ENCODE assay signal across 1 mouse cellular context in genomic region chr6:28135411-28136233, GRCm38 (mm10).
TF ChIP-seq lines count a peak whose summit lies in the region.

No protein-coding gene starts in this region.

TF ChIP-seq in CH12.LX, 34 proteins besides CTCF, POLR2A, EP300 and RAD21 (continued from another document):
- TF ChIP-seq MEF2A (IDR thresholded peaks at IDR 0.05; ENCODE audit: borderline replicate concordance, low read depth, low read length) (peak; percentile 47; the same call in 1 of the 2 replicates), NELFE (IDR thresholded peaks at IDR 0.05; ENCODE audit: low read depth, low read length) (peak; percentile 66), MAZ (IDR thresholded peaks at IDR 0.05; ENCODE audit: low read depth, low read length) (peak; percentile 34; the same call in 1 of the 2 replicates), MAFK (IDR thresholded peaks at IDR 0.05; ENCODE audit: insufficient replicate concordance, low read length) (no peak), GABPA (IDR thresholded peaks at IDR 0.05; ENCODE audit: insufficient replicate concordance, low read depth, low read length) (no peak), TCF12 (IDR thresholded peaks at IDR 0.05; ENCODE audit: low read depth, low read length) (peak; percentile 59; the same call in 1 of the 2 replicates), ZMIZ1 (IDR thresholded peaks at IDR 0.05; ENCODE audit: low read depth, low read length) (no peak), E2F4 (IDR thresholded peaks at IDR 0.05; ENCODE audit: insufficient replicate concordance, low read depth, low read length) (no peak), RCOR1 (conservative IDR thresholded peaks at IDR 0.05; ENCODE audit: low read depth, low read length) (peak; percentile 33; the same call in 1 of the 2 replicates), ZC3H11A (IDR thresholded peaks at IDR 0.05; ENCODE audit: low read depth, low read length) (peak; percentile 37), ZNF384 (IDR thresholded peaks at IDR 0.05; ENCODE audit: low read depth, low read length) (no peak), USF1 (IDR thresholded peaks at IDR 0.05; ENCODE audit: low read depth, low read length) (no peak), HCFC1 (IDR thresholded peaks at IDR 0.05; ENCODE audit: low read depth, low read length) (no peak; the same call in 1 of the 2 replicates), TBP (conservative IDR thresholded peaks at IDR 0.05; ENCODE audit: low read depth, low read length) (0 out of 2 replicates have a peak, but pooled peaks have one; percentile 32), UBTF (IDR thresholded peaks at IDR 0.05; ENCODE audit: low read depth, low read length) (0 out of 2 replicates have a peak, but pooled peaks have one; percentile 71), PAX5 (IDR thresholded peaks at IDR 0.05; ENCODE audit: low read length) (no peak), MYC (IDR thresholded peaks at IDR 0.05; ENCODE audit: low read depth, low read length) (peak; percentile 63; the same call in 1 of the 2 replicates), ZKSCAN1 (IDR thresholded peaks at IDR 0.05; ENCODE audit: borderline replicate concordance, low read depth, low read length) (no peak), POLR2AphosphoS2 (IDR thresholded peaks at IDR 0.05; ENCODE audit: low read depth, low read length) (no peak), CHD2 (IDR thresholded peaks at IDR 0.05; ENCODE audit: low read length) (no peak), USF2 (conservative IDR thresholded peaks at IDR 0.05; ENCODE audit: low read depth, low read length) (no peak), BHLHE40 (IDR thresholded peaks at IDR 0.05; ENCODE audit: low read depth, low read length) (peak; percentile 32; the same call in 1 of the 2 replicates), SMC3 (IDR thresholded peaks at IDR 0.05; ENCODE audit: low read depth, low read length) (peak; percentile 78), NRF1 (IDR thresholded peaks at IDR 0.05; ENCODE audit: low read depth, low read length) (0 out of 2 replicates have a peak, but pooled peaks have one; percentile 29), CHD1 (IDR thresholded peaks at IDR 0.05; ENCODE audit: low read depth, low read length) (no peak), ELF1 (IDR thresholded peaks at IDR 0.05; ENCODE audit: low read depth, low read length) (peak; percentile 46; the same call in 1 of the 2 replicates), MAX (IDR thresholded peaks at IDR 0.05; ENCODE audit: low read length) (peak; percentile 88)
